Mouse (Mus musculus) bone marrow, adult 2 months (tissue): ENCODE measurements around the gene AC131692.1.

ENCODE experiments used
- CTCF ChIP-seq: fragments of 200-500 bp; IDR thresholded peaks from 2 replicates; pipeline ENCODE4 v1.5.1; 2011; ENCODE audit warnings: low read length, control low read depth; ENCODE audit not compliant: control insufficient read depth, insufficient read depth
- POLR2A ChIP-seq: fragments of 200-500 bp; IDR thresholded peaks from 2 replicates; pipeline ENCODE4 v1.6.1; 2011; ENCODE audit warnings: low read depth, mild to moderate bottlenecking, control low read depth, low read length, borderline replicate concordance; ENCODE audit not compliant: control insufficient read depth

- no peak for TF ChIP-seq CTCF
- no peak for TF ChIP-seq POLR2A
Observed at GRCm38 (mm10) chr19:6062418-6062817, 31.8 kb upstream of the AC131692.1 start.
